Mouse (Mus musculus): ENCODE measurements at regions not wholly inside any gene's neighbourhood (a gene's known extent, or its start where the extent isn't known, plus 50 kb on each side); places are given as distances from the start of the nearest gene placed in this dataset.

- TF ChIP-seq CTCF (IDR thresholded peaks at IDR 0.05; ENCODE audit: borderline replicate concordance, extremely low read depth, insufficient read depth, insufficient read length) (no peak), POLR2A (IDR thresholded peaks at IDR 0.05; ENCODE audit: borderline replicate concordance, extremely low read depth, insufficient read depth, insufficient read length, poor library complexity, severe bottlenecking) (no peak)
Measured at GRCm38 (mm10) chr2:123190795-123191582, 426.0 kb downstream of the Sqor start.

Measured in brain, embryonic 14.5 days (tissue).